Mouse (Mus musculus) ES-E14 (cell line): ENCODE data around the gene Slc39a5. TPM values are rescaled to one million over a fixed set of nuclear protein-coding genes. Genes with fewer than 3 reads are reported as not detected.

Experiments
- DNase-seq: peaks from one replicate; pipeline ENCODE4 v3.0.0-alpha.2; 2013; ENCODE audit warnings: low read depth, low spot score
- H3K27ac ChIP-seq: 2 replicates; pipeline ENCODE4 v1.5.1; 2012; ENCODE audit warnings: low read depth, mild to moderate bottlenecking, low read length, moderate library complexity, mixed read lengths; ENCODE audit not compliant: poor library complexity, insufficient read depth, severe bottlenecking
- H3K36me3 ChIP-seq: 2 replicates; pipeline ENCODE4 v1.6.1; 2012; ENCODE audit warnings: mild to moderate bottlenecking, low read length, moderate library complexity, mixed read lengths; ENCODE audit not compliant: control insufficient read depth, poor library complexity, insufficient read depth, severe bottlenecking
- H3K4me1 ChIP-seq, 2 experiments: fragments of 150-350 bp in 1 of 2; sonication (generic) in 1 of 2; 2 replicates each; pipeline ENCODE4 v1.6.1; 2012; ENCODE audit warnings: low read length in 2 of 2, mild to moderate bottlenecking in 1 of 2, mixed read lengths in 1 of 2; ENCODE audit not compliant: control insufficient read depth in 2 of 2, insufficient read depth in 2 of 2, poor library complexity in 1 of 2
- H3K4me3 ChIP-seq, 2 experiments: fragments of 150-350 bp in 1 of 2; sonication (generic) in 1 of 2; 2 replicates each; pipeline ENCODE4 v1.5.1; 2012; ENCODE audit warnings: low read length in 2 of 2, low read depth in 1 of 2, mild to moderate bottlenecking in 1 of 2, mixed read lengths in 1 of 2; ENCODE audit not compliant: insufficient read depth in 1 of 2, poor library complexity in 1 of 2, severe bottlenecking in 1 of 2
- H3K9ac ChIP-seq: 2 replicates; pipeline ENCODE4 v1.6.1; 2012; ENCODE audit warnings: low read depth, mild to moderate bottlenecking, low read length, mixed read lengths; ENCODE audit not compliant: poor library complexity, insufficient read depth, severe bottlenecking
- H3K9me3 ChIP-seq: fragments of 150-350 bp; sonication (generic); 2 replicates; pipeline ENCODE4 v1.6.1; 2012; ENCODE audit warnings: low read depth, mild to moderate bottlenecking, low read length; ENCODE audit not compliant: control insufficient read depth, insufficient read depth
- CHD2 ChIP-seq: IDR thresholded peaks from 2 replicates; pipeline ENCODE4 v1.6.1; 2014; ENCODE audit warnings: mild to moderate bottlenecking, low read depth, low read length, inconsistent platforms
- HCFC1 ChIP-seq: IDR thresholded peaks from 2 replicates; pipeline ENCODE4 v1.6.1; 2012; ENCODE audit warnings: low read length, inconsistent platforms, borderline replicate concordance; ENCODE audit not compliant: insufficient read depth
- MAFK ChIP-seq: IDR thresholded peaks from 2 replicates; pipeline ENCODE4 v1.6.1; 2014; ENCODE audit warnings: mild to moderate bottlenecking, low read depth, low read length, inconsistent platforms; ENCODE audit not compliant: insufficient read depth
- ZC3H11A ChIP-seq: IDR thresholded peaks from 2 replicates; pipeline ENCODE4 v1.6.1; 2012; ENCODE audit warnings: low read depth, mild to moderate bottlenecking, inconsistent platforms, low read length, borderline replicate concordance
- ZNF384 ChIP-seq: IDR thresholded peaks from 2 replicates; pipeline ENCODE4 v1.6.1; 2012; ENCODE audit warnings: low read depth, low read length, inconsistent platforms
- in situ Hi-C, 2 experiments: fragments of 600-800 bp; cut with MboI; formaldehyde crosslinking; loops; one replicate each; pipeline ENCODE4 v1.15.1; 2025; ENCODE audit warnings: low sequenced_read_pairs in 2 of 2, inconsistent platforms in 1 of 2; ENCODE audit not compliant: unreplicated experiment in 2 of 2
- total RNA-seq: library from RNA; depleted of rRNA; stranded (reverse); fragments of 300-350 nt; gene quantifications from 2 replicates; pipeline ENCODE4 v1.2.3, GENCODE M21; 2012

The Slc39a5 gene
- total RNA-seq, 1 experiment = 0.36 TPM

DNA sequence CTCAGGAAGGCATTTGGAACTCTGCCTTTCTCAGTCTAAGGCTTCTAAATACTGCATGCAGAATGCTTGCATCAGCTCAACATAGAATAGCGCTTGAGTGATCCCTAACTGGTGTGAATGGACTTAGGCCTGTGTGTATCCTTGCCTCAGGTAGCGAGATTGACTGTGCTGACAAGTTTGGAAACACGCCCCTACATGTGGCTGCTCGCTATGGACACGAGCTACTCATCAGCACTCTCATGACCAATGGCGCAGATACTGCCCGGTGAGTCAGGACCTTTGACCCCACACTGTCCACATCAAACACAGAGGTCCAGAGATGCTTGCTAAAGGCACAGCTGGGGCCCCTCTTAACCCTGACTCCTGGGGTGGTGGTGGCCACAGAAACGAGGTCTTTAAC, 18.5 kb downstream of the Slc39a5 start:
- no peak overlapping the region for H3K27ac ChIP-seq
- no peak for DNase-seq
- H3K36me3 ChIP-seq = peaks cover 56% of the 10 kb centered on the region
- no peak for TF ChIP-seq ZNF384
- no peak for TF ChIP-seq CHD2
- no peak for TF ChIP-seq ZC3H11A
- no peak for TF ChIP-seq MAFK
- no peak for TF ChIP-seq HCFC1
- H3K9me3 ChIP-seq = no peaks in the 10 kb centered on the region
- H3K4me3 ChIP-seq = no peak overlapping the region
- in situ Hi-C loops = no loop called here
- H3K9ac ChIP-seq = no peak overlapping the region
- peaks cover 0 to 4% of the 10 kb centered on the region in 2 experiments; a peak in 1 of 4 replicates for H3K4me1 ChIP-seq

DNA sequence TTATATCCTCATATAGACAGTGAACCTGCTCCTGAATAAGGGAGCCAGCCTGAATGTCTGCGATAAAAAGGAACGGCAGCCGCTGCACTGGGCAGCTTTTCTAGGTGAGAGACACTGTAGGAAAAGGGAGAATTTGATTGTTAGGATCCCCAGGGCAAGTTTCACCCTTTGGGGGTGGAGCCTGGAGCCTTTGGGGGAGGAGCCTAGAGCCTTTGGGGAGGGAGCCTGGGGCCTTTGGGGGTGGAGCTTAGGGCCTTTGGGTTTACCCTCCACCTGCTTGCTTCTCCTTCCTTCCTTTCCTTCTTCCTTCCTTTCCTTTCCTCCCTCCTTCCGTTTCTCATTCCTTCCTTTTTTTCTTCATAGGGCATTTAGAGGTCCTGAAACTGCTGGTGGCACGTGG, 20.5 kb downstream of the Slc39a5 start:
- no peak overlapping the region for H3K27ac ChIP-seq
- TF ChIP-seq HCFC1 (no peak), CHD2 (no peak), ZNF384 (no peak), MAFK (no peak)
- peaks cover 0 to 4% of the 10 kb centered on the region in 2 experiments; a peak in 1 of 4 replicates for H3K4me1 ChIP-seq
- in situ Hi-C loops = no loop called here
- H3K4me3 ChIP-seq = no peak overlapping the region
- no peak overlapping the region for H3K9ac ChIP-seq
- H3K36me3 ChIP-seq = peaks cover 41% of the 10 kb centered on the region
- no peaks in the 10 kb centered on the region for H3K9me3 ChIP-seq
- DNase-seq = no peak

DNA sequence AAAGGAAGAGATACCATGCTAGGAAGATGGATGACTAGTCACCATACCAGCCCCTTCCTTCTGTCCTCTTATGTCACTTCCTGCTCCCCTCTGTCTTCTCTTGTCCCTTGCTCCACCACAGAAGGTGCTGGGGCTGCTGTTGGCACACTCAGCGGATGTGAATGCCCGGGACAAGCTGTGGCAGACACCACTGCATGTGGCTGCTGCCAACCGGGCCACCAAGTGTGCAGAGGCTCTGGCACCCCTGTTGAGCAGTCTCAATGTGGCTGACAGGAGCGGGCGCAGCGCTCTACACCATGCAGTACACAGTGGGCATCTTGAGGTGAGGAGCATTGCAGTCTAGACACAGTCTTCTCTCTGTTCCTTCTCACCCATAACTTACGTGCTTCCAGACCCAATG, 21.8 kb downstream of the Slc39a5 start:
- in situ Hi-C loops = no loop called here
- peaks cover 0 to 4% of the 10 kb centered on the region in 2 experiments; a peak in 1 of 4 replicates for H3K4me1 ChIP-seq
- no peak for DNase-seq
- no peak overlapping the region for H3K9ac ChIP-seq
- peaks cover 36% of the 10 kb centered on the region for H3K36me3 ChIP-seq
- no peak overlapping the region for H3K27ac ChIP-seq
- TF ChIP-seq CHD2 = no peak
- TF ChIP-seq ZNF384 = no peak
- TF ChIP-seq ZC3H11A = no peak
- TF ChIP-seq MAFK = no peak
- no peaks in the 10 kb centered on the region for H3K9me3 ChIP-seq
- no peak overlapping the region for H3K4me3 ChIP-seq

DNA sequence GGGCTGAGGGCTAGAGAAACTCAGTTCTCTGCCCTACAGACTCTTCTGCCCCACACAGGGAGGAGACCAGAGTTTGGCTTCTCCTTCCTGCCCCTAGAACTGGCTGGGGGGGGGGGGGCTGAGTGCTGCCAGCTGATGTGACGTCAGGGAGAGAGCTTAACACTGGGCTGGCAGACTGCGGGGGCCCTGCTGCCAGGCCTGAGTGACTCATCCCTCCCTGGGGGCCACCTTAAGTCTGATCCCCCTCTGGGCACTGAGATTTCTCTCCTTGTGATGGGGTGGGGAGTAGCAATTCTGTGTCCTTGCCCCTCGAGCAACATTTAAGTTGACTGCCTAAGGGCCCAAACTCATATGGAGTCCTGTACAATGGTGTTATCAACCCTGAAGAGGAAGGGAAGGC, 22.6 kb downstream of the Slc39a5 start:
- Histone ChIP-seq H3K4me1 (peaks cover 0 to 4% of the 10 kb centered on the region in 2 experiments; a peak in 1 of 4 replicates), H3K9ac (no peak overlapping the region), H3K4me3 (no peak overlapping the region), H3K36me3 (peaks cover 29% of the 10 kb centered on the region), H3K27ac (no peak overlapping the region), H3K9me3 (no peaks in the 10 kb centered on the region)
- DNase-seq = no peak
- in situ Hi-C loops = no loop called here
- TF ChIP-seq HCFC1 (no peak), ZNF384 (no peak), ZC3H11A (no peak), CHD2 (no peak), MAFK (no peak)

DNA sequence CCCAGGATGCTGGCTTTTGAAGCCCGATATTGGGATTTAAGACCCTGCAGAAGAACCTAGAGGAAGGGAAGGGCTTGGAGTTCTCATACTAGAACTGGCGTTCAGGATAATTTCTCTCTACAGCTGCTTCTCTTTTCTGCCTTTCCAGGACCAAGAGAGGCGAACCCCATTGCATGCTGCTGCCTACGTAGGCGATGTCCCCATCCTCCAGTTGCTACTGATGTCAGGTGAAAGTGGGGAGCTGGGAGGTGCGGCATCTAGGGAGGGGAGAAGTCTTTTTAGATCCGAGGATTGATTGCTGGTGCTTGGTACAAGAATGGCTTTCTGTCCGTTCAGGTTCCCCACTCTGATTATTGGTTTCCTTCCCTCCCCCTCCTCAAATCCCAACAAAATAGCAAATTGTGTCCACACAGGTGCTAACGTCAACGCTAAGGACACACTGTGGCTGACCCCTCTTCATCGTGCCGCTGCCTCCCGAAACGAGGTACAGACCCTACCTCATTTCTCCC, 23.0 kb downstream of the Slc39a5 start:
- no peak for DNase-seq
- TF ChIP-seq HCFC1 = no peak
- TF ChIP-seq CHD2 = no peak
- no peak for TF ChIP-seq ZNF384
- no peak for TF ChIP-seq ZC3H11A
- TF ChIP-seq MAFK = no peak
- no peak overlapping the region for H3K27ac ChIP-seq
- peaks cover 3 to 5% of the 10 kb centered on the region in 2 experiments; a peak in 2 of 4 replicates for H3K4me1 ChIP-seq
- peak overlapping the region; percentile 97; the same call in 1 of the 2 replicates for H3K9ac ChIP-seq
- peaks cover 24% of the 10 kb centered on the region for H3K36me3 ChIP-seq
- no peaks in the 10 kb centered on the region for H3K9me3 ChIP-seq
- peak overlapping the region; percentile 83 to 96 for H3K4me3 ChIP-seq
- in situ Hi-C loops = no loop called here
